Comparison of ENCODE assay signal across 11 mouse cellular contexts in genomic region chr16:26527931-26528666, GRCm38 (mm10). TPM values are rescaled to one million over a fixed set of nuclear protein-coding genes. Genes with fewer than 3 reads are reported as not detected.
A peak's percentile ranks its signal among the peaks of the same experiment; 100 is the strongest.
DNase-seq lines count a peak whose midpoint lies in the region; ATAC-seq and TF ChIP-seq lines count a peak whose summit lies in the region.
"Had no signal": no experiment of that assay in that cellular context is flagged by ENCODE, and none has a peak within 500 bp of the region (broad histone marks: within the 10 kb centered on the region; RNA-seq: fewer than 3 reads in every experiment).

No protein-coding gene starts in this region.

- no peaks in the 10 kb centered on the region for H3K9me3 ChIP-seq in forebrain, embryonic 13.5 days (replicated peaks)
- H3K9me3 ChIP-seq in midbrain, embryonic 15.5 days, result no peaks in the 10 kb centered on the region

- no peak overlapping the region for H3K9ac ChIP-seq in forebrain, embryonic 13.5 days
- H3K9ac ChIP-seq in midbrain, embryonic 15.5 days, result no peak overlapping the region

- peak overlapping the region; percentile 26; the same call in 1 of the 2 replicates for H3K4me3 ChIP-seq in layer of hippocampus, adult 2 months
- no peak overlapping the region for H3K4me3 ChIP-seq in forebrain, embryonic 13.5 days
- no peak overlapping the region for H3K4me3 ChIP-seq in midbrain, embryonic 15.5 days
- H3K4me3 ChIP-seq in gastrocnemius, adult 2 months, result no peak overlapping the region

- H3K27ac ChIP-seq in layer of hippocampus, adult 2 months, result no peak overlapping the region
- H3K27ac ChIP-seq in forebrain, embryonic 13.5 days, result peak overlapping the region; percentile 3; the same call in 1 of the 2 replicates
- peak overlapping the region; percentile 1; the same call in 1 of the 2 replicates for H3K27ac ChIP-seq in midbrain, embryonic 15.5 days
- H3K27ac ChIP-seq in gastrocnemius, adult 2 months, result no peak overlapping the region

- TF ChIP-seq CTCF in layer of hippocampus, adult 2 months (conservative IDR thresholded peaks at IDR 0.05), result no peak
- TF ChIP-seq CTCF in gastrocnemius, adult 2 months (IDR thresholded peaks at IDR 0.05), result no peak

- intact Hi-C loops in gastrocnemius, adult 2 months (cut with DNase I), result no loop called here

- H3K4me2 ChIP-seq in forebrain, embryonic 13.5 days, result peak overlapping the region; percentile 29; the same call in 1 of the 2 replicates
- H3K4me2 ChIP-seq in midbrain, embryonic 15.5 days, result no peak overlapping the region

- H3K36me3 ChIP-seq in forebrain, embryonic 13.5 days (ENCODE audit: poor library complexity, severe bottlenecking), result no peaks in the 10 kb centered on the region
- no peaks in the 10 kb centered on the region for H3K36me3 ChIP-seq in midbrain, embryonic 15.5 days (replicated peaks)

- peaks cover 20% of the 10 kb centered on the region for H3K4me1 ChIP-seq in forebrain, embryonic 13.5 days
- peaks cover 12% of the 10 kb centered on the region; the same call in 1 of the 2 replicates for H3K4me1 ChIP-seq in midbrain, embryonic 15.5 days

- WGBS in forebrain, embryonic 13.5 days, result 28% methylated on average over 10 of the region's 10 CpGs
- 40% methylated on average over 10 of the region's 10 CpGs for WGBS in midbrain, embryonic 15.5 days

- ATAC-seq in forebrain, embryonic 13.5 days, result peak; percentile 96
- ATAC-seq in midbrain, embryonic 15.5 days (replicated peaks), result peak; percentile 95
- no peak for ATAC-seq in activated CD4-positive, CD25-positive, alpha-beta regulatory T cell, adult 4 months
- ATAC-seq in megakaryocyte progenitor cell, adult 5-6 weeks (replicated peaks; ENCODE audit: poor library complexity), result no peak

- DNase-seq in layer of hippocampus, adult 2 months (ENCODE audit: low spot score in 2 of 2), result peak; percentile 23 to 26
- DNase-seq in layer of hippocampus, adult 11-12 months (ENCODE audit: low spot score), result no peak
- DNase-seq in kidney, adult 9 months, result peak; percentile 16
- no peak for DNase-seq in gastrocnemius, adult 2 months
- DNase-seq: cerebellum, adult 9-11 months had no signal

- no peaks in the 10 kb centered on the region for H3K27me3 ChIP-seq in forebrain, embryonic 13.5 days
- no peaks in the 10 kb centered on the region for H3K27me3 ChIP-seq in midbrain, embryonic 15.5 days (replicated peaks)

RNA-seq across cellular contexts. Expression of gene Tmem207, which starts 1.5 kb away (rescaled TPM):
- not detected for total RNA-seq in layer of hippocampus, adult 2 months (2021)
- polyA plus RNA-seq in forebrain, embryonic 13.5 days (2015; fragmentation: Nextera tagmentation; extraction: Ambion mirVana), result not detected in 2 replicates
- 0.17 TPM in 1 of 2 replicates, not detected in the other for polyA plus RNA-seq in midbrain, embryonic 15.5 days (2015; fragmentation: Nextera tagmentation; extraction: Ambion mirVana)
- polyA plus RNA-seq in activated CD4-positive, CD25-positive, alpha-beta regulatory T cell, adult 4 months (2017; shearing (Covaris generic)), result not detected
- total RNA-seq in megakaryocyte progenitor cell, adult 5-6 weeks (2015), result not detected in 2 replicates
- total RNA-seq in megakaryocyte progenitor cell, adult 5-6 weeks (2017), result not detected in 2 replicates
- total RNA-seq in gastrocnemius, adult 2 months (2021), result not detected
- polyA plus RNA-seq: frontal cortex, adult 2 months; limb, embryonic 14.5 days had no signal

RNA-seq across cellular contexts. Expression of gene Il1rap, which starts 53.4 kb away (rescaled TPM):
- total RNA-seq in layer of hippocampus, adult 2 months (2021), result 10 to 100 TPM; 70.2 to 79.1 TPM
- 2.6 and 3.4 TPM in 2 replicates for polyA plus RNA-seq in forebrain, embryonic 13.5 days (2015; fragmentation: Nextera tagmentation; extraction: Ambion mirVana)
- 6.8 and 7.7 TPM in 2 replicates for polyA plus RNA-seq in midbrain, embryonic 15.5 days (2015; fragmentation: Nextera tagmentation; extraction: Ambion mirVana)
- polyA plus RNA-seq in activated CD4-positive, CD25-positive, alpha-beta regulatory T cell, adult 4 months (2017; shearing (Covaris generic)), result 1 to 10 TPM; 8.4 to 8.8 TPM
- 22.8 and 24.3 TPM in 2 replicates for total RNA-seq in megakaryocyte progenitor cell, adult 5-6 weeks (2015)
- 16.7 and 18.0 TPM in 2 replicates for total RNA-seq in megakaryocyte progenitor cell, adult 5-6 weeks (2017)
- 1 to 10 TPM; 1.4 to 1.8 TPM for total RNA-seq in gastrocnemius, adult 2 months (2021)

Comparison
In these comparisons a context has a peak if more than half of its experiments do, and no peak if none do; other contexts are left out.
1. DNase-seq: peak in layer of hippocampus, adult 2 months (2 of 2) and kidney, adult 9 months (single experiment); none in layer of hippocampus, adult 11-12 months (single experiment) and gastrocnemius, adult 2 months (single experiment).
2. H3K27ac ChIP-seq: peak in forebrain, embryonic 13.5 days (single experiment) and midbrain, embryonic 15.5 days (single experiment); none in layer of hippocampus, adult 2 months (single experiment) and gastrocnemius, adult 2 months (single experiment).
3. ATAC-seq: peak in forebrain, embryonic 13.5 days (single experiment) and midbrain, embryonic 15.5 days (single experiment); none in activated CD4-positive, CD25-positive, alpha-beta regulatory T cell, adult 4 months (single experiment) and megakaryocyte progenitor cell, adult 5-6 weeks (single experiment).
4. RNA of gene Il1rap, which starts 53.4 kb away (total RNA-seq): 70.2 to 79.1 TPM in layer of hippocampus, adult 2 months and 16.7 to 24.3 TPM in megakaryocyte progenitor cell, adult 5-6 weeks; 1.4 to 1.8 TPM in gastrocnemius, adult 2 months; every median in the first group is over 4 times any median in the second.